Mouse (Mus musculus): ENCODE data around the gene Nrap. TPM values are rescaled to one million over a fixed set of nuclear protein-coding genes. Genes with fewer than 3 reads are reported as not detected.

The Nrap gene
- polyA plus RNA-seq, 1 experiment from 2014 or later = 0.29 TPM

- Histone ChIP-seq H3K36me3 (replicated peaks) (no peaks in the 10 kb centered on the region), H3K9me3 (0 out of 2 replicates have a peak, but pooled peaks cover 6% of the 10 kb centered on the region), H3K4me1 (peaks cover 13% of the 10 kb centered on the region), H3K4me3 (replicated peaks) (no peak overlapping the region), H3K27me3 (0 out of 2 replicates have a peak, but pooled peaks cover 3% of the 10 kb centered on the region), H3K4me2 (no peak overlapping the region), H3K27ac (no peak overlapping the region), H3K9ac (no peak overlapping the region)
- no peak for ATAC-seq (ENCODE audit: low FRiP score)
- WGBS = 88% methylated on average over 10 of the region's 10 CpGs
These were observed 36.1 kb downstream of the Nrap start for GRCm38 (mm10) chr19:56353689-56354088.

- 33% methylated on average over 6 of the region's 6 CpGs for WGBS
- no peaks in the 10 kb centered on the region for H3K36me3 ChIP-seq (replicated peaks)
- no peak overlapping the region for H3K4me2 ChIP-seq
- H3K27me3 ChIP-seq = peaks cover 6% of the 10 kb centered on the region; the same call in 1 of the 2 replicates
- no peak for ATAC-seq (ENCODE audit: low FRiP score)
- H3K9me3 ChIP-seq = 0 out of 2 replicates have a peak, but pooled peaks cover 6% of the 10 kb centered on the region
- H3K4me3 ChIP-seq (replicated peaks) = no peak overlapping the region
- H3K9ac ChIP-seq = no peak overlapping the region
- no peak overlapping the region for H3K27ac ChIP-seq
- peaks cover 35% of the 10 kb centered on the region for H3K4me1 ChIP-seq
These were observed 40.5 kb downstream of the Nrap start for GRCm38 (mm10) chr19:56349295-56349694.

GRCm38 (mm10) chr19:56346750-56347149 lies 43.1 kb downstream of the Nrap start:
- H3K27me3 ChIP-seq = peaks cover 12% of the 10 kb centered on the region; the same call in 1 of the 2 replicates
- WGBS = 38% methylated on average over 13 of the region's 13 CpGs
- H3K9ac ChIP-seq = no peak overlapping the region
- H3K4me2 ChIP-seq = no peak overlapping the region
- H3K36me3 ChIP-seq (replicated peaks) = no peaks in the 10 kb centered on the region
- H3K9me3 ChIP-seq = no peaks in the 10 kb centered on the region
- H3K4me1 ChIP-seq = peaks cover 43% of the 10 kb centered on the region
- no peak for ATAC-seq (ENCODE audit: low FRiP score)
- H3K4me3 ChIP-seq (replicated peaks) = no peak overlapping the region
- no peak overlapping the region for H3K27ac ChIP-seq

- no peak for ATAC-seq (ENCODE audit: low FRiP score)
- H3K4me1 ChIP-seq = peaks cover 43% of the 10 kb centered on the region
- no peak overlapping the region for H3K4me2 ChIP-seq
- peaks cover 19% of the 10 kb centered on the region; the same call in 1 of the 2 replicates for H3K27me3 ChIP-seq
- H3K27ac ChIP-seq = no peak overlapping the region
- H3K9ac ChIP-seq = no peak overlapping the region
- no peak overlapping the region for H3K4me3 ChIP-seq (replicated peaks)
- H3K9me3 ChIP-seq = no peaks in the 10 kb centered on the region
- no peaks in the 10 kb centered on the region for H3K36me3 ChIP-seq (replicated peaks)
- WGBS = 80% methylated on average over 3 of the region's 3 CpGs
These were observed 43.8 kb downstream of the Nrap start for GRCm38 (mm10) chr19:56346016-56346415.

- H3K36me3 ChIP-seq (replicated peaks) = no peaks in the 10 kb centered on the region
- H3K4me2 ChIP-seq = peak overlapping the region; percentile 42
- ATAC-seq (ENCODE audit: low FRiP score) = peak; percentile 84; the same call in 1 of the 2 replicates
- no peaks in the 10 kb centered on the region for H3K9me3 ChIP-seq
- H3K4me3 ChIP-seq (replicated peaks) = no peak overlapping the region
- H3K4me1 ChIP-seq = peaks cover 29% of the 10 kb centered on the region
- 13% methylated on average over 26 of the region's 26 CpGs for WGBS
- peak overlapping the region; percentile 69 for H3K27ac ChIP-seq
- H3K27me3 ChIP-seq = peaks cover 19% of the 10 kb centered on the region; the same call in 1 of the 2 replicates
- H3K9ac ChIP-seq = no peak overlapping the region
These were observed 45.8 kb downstream of the Nrap start for GRCm38 (mm10) chr19:56343869-56344563.

GRCm38 (mm10) chr19:56342006-56342405 lies 47.8 kb downstream of the Nrap start:
- H3K4me3 ChIP-seq (replicated peaks) = no peak overlapping the region
- no peak for ATAC-seq (ENCODE audit: low FRiP score)
- peaks cover 19% of the 10 kb centered on the region; the same call in 1 of the 2 replicates for H3K27me3 ChIP-seq
- no peak overlapping the region for H3K27ac ChIP-seq
- 88% methylated on average over 8 of the region's 8 CpGs for WGBS
- no peak overlapping the region for H3K9ac ChIP-seq
- H3K36me3 ChIP-seq (replicated peaks) = no peaks in the 10 kb centered on the region
- no peaks in the 10 kb centered on the region for H3K9me3 ChIP-seq
- H3K4me2 ChIP-seq = no peak overlapping the region
- peaks cover 28% of the 10 kb centered on the region for H3K4me1 ChIP-seq

GRCm38 (mm10) chr19:56336826-56337225 lies 53.0 kb downstream of the Nrap start:
- H3K9me3 ChIP-seq = no peaks in the 10 kb centered on the region
- no peaks in the 10 kb centered on the region for H3K4me1 ChIP-seq
- H3K27ac ChIP-seq = no peak overlapping the region
- H3K9ac ChIP-seq = no peak overlapping the region
- H3K4me2 ChIP-seq = no peak overlapping the region
- whole genome bisulfite sequencing = 85% methylated on average over 12 of the region's 12 CpGs
- no peak overlapping the region for H3K4me3 ChIP-seq (replicated peaks)
- 0 out of 2 replicates have a peak, but pooled peaks cover 7% of the 10 kb centered on the region for H3K27me3 ChIP-seq
- no peaks in the 10 kb centered on the region for H3K36me3 ChIP-seq (replicated peaks)
- ATAC-seq (ENCODE audit: low FRiP score) = no peak

GRCm38 (mm10) chr19:56336321-56336720 lies 53.5 kb downstream of the Nrap start:
- Histone ChIP-seq H3K9me3 (no peaks in the 10 kb centered on the region), H3K4me2 (no peak overlapping the region), H3K27ac (no peak overlapping the region), H3K9ac (no peak overlapping the region), H3K27me3 (0 out of 2 replicates have a peak, but pooled peaks cover 2% of the 10 kb centered on the region), H3K36me3 (replicated peaks) (no peaks in the 10 kb centered on the region), H3K4me3 (replicated peaks) (no peak overlapping the region), H3K4me1 (no peaks in the 10 kb centered on the region)
- ATAC-seq (ENCODE audit: low FRiP score) = no peak
- 94% methylated on average over 17 of the region's 17 CpGs for WGBS

- peaks cover 10% of the 10 kb centered on the region; the same call in 1 of the 2 replicates for H3K27me3 ChIP-seq
- peak overlapping the region; percentile 26 for H3K27ac ChIP-seq
- WGBS = 35% methylated on average over 21 of the region's 21 CpGs
- ATAC-seq (ENCODE audit: low FRiP score) = no peak
- no peak overlapping the region for H3K4me3 ChIP-seq (replicated peaks)
- H3K4me1 ChIP-seq = peaks cover 19% of the 10 kb centered on the region
- no peaks in the 10 kb centered on the region for H3K9me3 ChIP-seq
- H3K9ac ChIP-seq = no peak overlapping the region
- peak overlapping the region; percentile 19 for H3K4me2 ChIP-seq
- H3K36me3 ChIP-seq (replicated peaks) = no peaks in the 10 kb centered on the region
These were observed 63.5 kb downstream of the Nrap start for GRCm38 (mm10) chr19:56326243-56326855.

GRCm38 (mm10) chr19:56325676-56326075 lies 64.2 kb downstream of the Nrap start:
- Histone ChIP-seq H3K27ac (no peak overlapping the region), H3K27me3 (peaks cover 10% of the 10 kb centered on the region; the same call in 1 of the 2 replicates), H3K4me1 (peaks cover 24% of the 10 kb centered on the region), H3K9ac (no peak overlapping the region), H3K4me3 (replicated peaks) (no peak overlapping the region), H3K9me3 (no peaks in the 10 kb centered on the region), H3K4me2 (no peak overlapping the region), H3K36me3 (replicated peaks) (no peaks in the 10 kb centered on the region)
- ATAC-seq (ENCODE audit: low FRiP score) = no peak
- WGBS = 50% methylated on average over 10 of the region's 10 CpGs

- Histone ChIP-seq H3K9me3 (no peaks in the 10 kb centered on the region), H3K4me2 (no peak overlapping the region), H3K27ac (no peak overlapping the region), H3K9ac (no peak overlapping the region), H3K36me3 (replicated peaks) (no peaks in the 10 kb centered on the region), H3K4me3 (replicated peaks) (no peak overlapping the region), H3K4me1 (peaks cover 28% of the 10 kb centered on the region), H3K27me3 (peaks cover 19% of the 10 kb centered on the region)
- 80% methylated on average over 12 of the region's 12 CpGs for WGBS
- no peak for ATAC-seq (ENCODE audit: low FRiP score)
These were observed 68.4 kb downstream of the Nrap start for GRCm38 (mm10) chr19:56321303-56321920.

- Histone ChIP-seq H3K36me3 (replicated peaks) (no peaks in the 10 kb centered on the region), H3K4me2 (peak overlapping the region; percentile 30), H3K9me3 (no peaks in the 10 kb centered on the region), H3K9ac (no peak overlapping the region), H3K4me3 (replicated peaks) (no peak overlapping the region), H3K4me1 (peaks cover 18% of the 10 kb centered on the region), H3K27ac (no peak overlapping the region), H3K27me3 (peaks cover 19% of the 10 kb centered on the region)
- ATAC-seq (ENCODE audit: low FRiP score) = no peak
- WGBS = 28% methylated on average over 26 of the region's 26 CpGs
These were observed 69.5 kb downstream of the Nrap start for GRCm38 (mm10) chr19:56320186-56320860.

All from forebrain, embryonic 12.5 days (tissue).